Mouse (Mus musculus) lung, postnatal 10 days (tissue): Measurements from ENCODE around the gene Usp35.

Source experiments
- DNase-seq: peaks from one replicate; pipeline ENCODE4 v3.0.0; 2021

Usp35 gene

GRCm38 (mm10) chr7:97331726-97332666 lies at the start of gene Usp35, which contains the start of gene Kctd21:
Gene Usp35 (minus strand): TSS chr7:97332020.
Gene Kctd21 (plus strand): TSS chr7:97332327.
- peak; percentile 97 for DNase-seq

DNA sequence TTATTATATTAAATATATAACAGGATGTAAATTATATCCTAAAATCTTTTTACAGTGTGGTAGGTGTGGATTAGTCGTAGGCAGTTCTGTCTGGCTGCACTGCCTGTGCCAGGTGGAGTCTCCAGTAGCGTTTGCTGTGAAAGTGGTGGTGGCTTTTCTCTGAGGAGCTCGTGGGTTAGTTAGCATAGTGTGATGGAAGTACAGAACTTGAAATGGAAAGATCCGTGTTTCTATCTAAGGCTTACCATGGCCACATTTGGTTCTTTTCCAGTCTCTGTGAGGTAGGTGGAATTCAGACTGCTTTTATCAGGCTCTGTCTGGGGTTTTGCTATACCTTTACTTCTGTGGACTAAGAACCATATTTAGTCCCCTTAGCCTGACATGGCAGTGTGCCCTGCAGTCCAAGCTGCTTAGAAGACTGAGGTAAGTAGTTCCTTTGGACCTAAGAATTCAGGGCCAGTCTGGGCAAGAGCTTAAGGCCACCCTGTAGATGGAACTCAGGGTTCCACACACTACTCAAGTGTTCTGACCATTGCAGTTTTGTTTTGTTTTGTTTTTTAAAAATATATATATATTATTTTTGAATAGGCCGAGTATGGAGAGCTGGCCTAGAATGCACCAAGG lies 48.8 kb upstream of the Usp35 start:
- no peak for DNase-seq

DNA sequence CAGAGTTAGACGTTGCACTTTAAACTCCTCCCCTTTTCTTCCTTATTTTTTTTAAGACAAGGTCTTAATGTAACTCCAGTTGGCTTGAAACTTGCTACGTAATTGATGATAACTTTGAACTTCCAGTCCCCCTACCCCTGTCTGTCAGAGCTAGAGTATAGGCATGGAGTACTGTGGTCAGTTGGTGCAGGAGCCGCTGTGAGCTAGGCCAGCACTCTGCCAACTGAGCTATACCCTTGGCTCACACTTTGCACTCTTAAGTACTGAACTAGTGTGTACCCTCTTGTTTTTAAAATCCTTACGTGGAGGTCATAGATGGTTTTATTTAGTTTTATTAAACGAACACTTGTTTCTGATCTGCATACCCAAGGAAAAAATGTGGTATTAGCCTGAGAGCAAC lies 47.5 kb upstream of the Usp35 start:
- no peak for DNase-seq

DNA sequence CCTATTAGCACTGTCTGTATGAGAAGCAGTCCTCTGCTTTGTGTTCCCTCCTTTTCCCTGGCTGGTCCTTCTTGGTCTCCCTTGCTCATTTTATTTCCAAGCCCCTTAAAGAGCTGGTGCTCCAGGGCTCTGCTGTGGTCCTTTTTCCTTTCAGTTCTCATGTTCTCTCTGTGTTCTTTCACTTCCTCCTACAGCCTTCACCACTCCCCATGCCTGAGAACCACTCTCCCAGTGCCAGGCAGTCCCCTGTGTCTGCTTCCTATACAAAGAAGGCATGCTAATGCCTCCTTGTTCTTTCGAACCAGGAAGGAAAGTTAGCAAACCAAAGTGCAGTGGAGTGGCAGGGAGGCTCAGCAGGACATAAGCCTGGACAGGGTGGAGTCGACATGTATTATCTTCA lies 44.1 kb upstream of the Usp35 start:
- DNase-seq, result no peak

DNA sequence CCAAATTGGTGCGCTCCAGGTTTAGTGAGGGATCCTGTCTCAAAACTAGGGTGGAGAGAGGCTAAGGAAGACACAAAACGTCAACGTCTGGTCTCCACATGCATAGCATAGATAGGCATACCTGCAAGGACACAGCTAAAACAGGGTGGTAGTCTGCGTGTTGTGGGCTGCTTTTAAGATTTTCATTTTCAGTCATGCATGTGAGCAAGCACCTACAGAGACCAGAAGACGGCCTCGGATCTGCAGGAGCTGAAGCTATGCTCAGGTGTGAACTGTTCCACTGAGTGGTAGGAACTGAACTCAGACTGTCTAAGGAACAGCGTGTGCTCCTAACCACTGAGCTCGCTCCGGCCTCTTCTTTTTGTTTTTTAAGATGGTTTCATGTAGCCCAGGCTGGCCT lies 43.3 kb upstream of the Usp35 start:
- no peak for DNase-seq

GRCm38 (mm10) chr7:97365887-97366286 lies 34.1 kb upstream of the Usp35 start:
- DNase-seq, result no peak

DNA sequence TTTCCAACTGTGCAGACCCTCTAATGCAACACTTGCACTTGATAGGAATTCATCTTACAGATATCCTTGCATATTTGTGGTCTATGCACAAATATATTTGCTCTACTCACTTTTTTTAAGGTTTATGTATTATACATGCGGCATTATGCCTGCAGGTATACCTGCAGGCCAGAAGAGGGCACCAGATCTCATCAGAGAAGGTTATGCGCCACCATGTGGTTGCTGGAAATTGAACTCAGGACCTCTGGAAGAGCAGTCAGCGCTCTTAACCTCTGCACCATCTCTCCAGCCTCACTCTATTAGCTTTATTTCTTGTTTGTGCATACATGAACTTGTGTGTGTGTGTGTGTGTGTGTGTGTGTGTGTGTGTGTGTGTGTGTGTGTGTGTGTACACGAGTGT lies 29.6 kb upstream of the Usp35 start:
- peak; percentile 62 for DNase-seq

DNA sequence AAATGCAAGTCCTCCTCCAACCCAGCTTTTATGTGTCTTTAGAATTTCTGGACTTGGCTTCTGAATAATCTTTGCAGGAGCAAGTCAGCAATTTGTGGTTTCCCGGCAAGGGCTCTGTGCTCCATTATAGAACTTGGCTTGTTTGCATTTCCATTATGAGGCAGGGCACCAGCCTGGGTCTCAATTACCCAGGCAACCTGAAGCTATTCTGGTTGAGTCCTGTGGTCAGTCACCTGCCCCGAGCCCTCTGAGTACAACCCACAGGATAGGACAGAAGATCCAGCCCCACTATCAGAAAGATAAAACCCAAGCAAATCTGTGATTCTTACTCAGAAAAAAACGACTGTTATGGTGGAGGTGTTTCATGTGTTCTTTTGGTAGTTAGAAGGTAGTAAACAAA lies 29.1 kb upstream of the Usp35 start:
- DNase-seq, result no peak

- no peak for DNase-seq
Measured at GRCm38 (mm10) chr7:97360166-97360565, 28.3 kb upstream of the Usp35 start.

GRCm38 (mm10) chr7:97358347-97358746 lies 26.5 kb upstream of the Usp35 start:
- no peak for DNase-seq

DNA sequence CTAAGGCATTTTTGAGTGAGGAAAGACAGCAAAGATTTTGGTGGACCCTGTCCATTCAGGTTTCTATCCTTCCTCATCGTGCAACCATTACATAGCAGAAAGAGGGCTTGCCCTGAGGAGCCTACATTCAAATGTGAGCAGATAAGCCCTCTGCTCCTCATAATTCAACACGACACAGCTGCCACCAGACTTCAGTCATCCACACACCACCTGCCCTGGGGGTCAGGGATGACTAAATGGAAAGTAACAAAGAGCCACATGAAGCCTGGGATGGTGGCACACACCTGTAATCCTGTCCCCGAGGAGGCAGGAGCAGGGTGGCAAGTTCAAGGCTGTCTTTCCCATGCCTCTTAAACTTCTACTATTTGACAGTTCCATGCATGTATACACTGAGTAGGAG lies 26.0 kb upstream of the Usp35 start:
- DNase-seq, result no peak

GRCm38 (mm10) chr7:97356875-97357276 lies 25.1 kb upstream of the Usp35 start:
- DNase-seq, result peak; percentile 82

DNA sequence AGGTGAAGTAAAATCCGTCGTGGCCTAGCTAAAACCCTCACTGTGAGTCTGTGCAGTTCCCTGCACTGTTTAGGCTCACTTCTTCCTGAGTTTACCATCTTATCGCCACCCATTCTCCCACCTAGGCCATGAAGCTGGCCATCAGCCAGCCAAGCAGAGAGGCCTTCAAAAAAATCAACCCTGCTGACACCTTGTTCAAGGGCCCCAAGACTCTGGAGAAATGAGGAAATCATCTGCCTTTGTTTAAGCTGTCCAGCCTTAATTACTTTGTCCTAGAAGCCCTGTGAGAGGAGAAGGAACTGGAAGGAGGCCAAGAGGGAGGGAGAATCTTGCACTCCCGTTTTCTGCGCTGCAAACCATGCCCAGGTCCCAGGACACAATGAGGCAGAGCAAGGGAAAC lies 24.4 kb upstream of the Usp35 start:
- DNase-seq, result peak; percentile 57

GRCm38 (mm10) chr7:97355068-97355841 lies 23.4 kb upstream of the Usp35 start:
- DNase-seq, result peak; percentile 73

- DNase-seq, result no peak
Measured at GRCm38 (mm10) chr7:97353356-97353755, 21.5 kb upstream of the Usp35 start.

- no peak for DNase-seq
Measured at GRCm38 (mm10) chr7:97351792-97352513, 20.1 kb upstream of the Usp35 start.

DNA sequence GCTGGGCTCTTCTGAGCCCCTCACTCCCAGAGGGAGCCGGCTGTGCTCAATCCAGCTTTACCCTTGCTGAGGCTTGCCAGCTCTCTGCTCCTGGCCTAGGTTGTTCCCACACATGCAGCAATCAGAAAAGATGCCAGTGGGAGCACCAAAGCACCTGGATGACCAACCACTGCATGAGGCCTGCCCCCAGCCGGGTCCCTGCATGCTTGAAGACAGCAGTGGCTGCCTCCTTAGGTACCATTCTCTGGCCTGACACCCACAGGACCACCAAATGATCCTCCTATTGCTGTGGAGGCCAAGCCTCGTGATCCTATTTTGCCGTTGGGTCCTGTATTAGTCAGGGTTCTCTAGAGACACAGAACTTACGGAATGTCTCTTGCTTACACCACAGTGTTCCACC lies 19.1 kb upstream of the Usp35 start:
- DNase-seq, result no peak

DNA sequence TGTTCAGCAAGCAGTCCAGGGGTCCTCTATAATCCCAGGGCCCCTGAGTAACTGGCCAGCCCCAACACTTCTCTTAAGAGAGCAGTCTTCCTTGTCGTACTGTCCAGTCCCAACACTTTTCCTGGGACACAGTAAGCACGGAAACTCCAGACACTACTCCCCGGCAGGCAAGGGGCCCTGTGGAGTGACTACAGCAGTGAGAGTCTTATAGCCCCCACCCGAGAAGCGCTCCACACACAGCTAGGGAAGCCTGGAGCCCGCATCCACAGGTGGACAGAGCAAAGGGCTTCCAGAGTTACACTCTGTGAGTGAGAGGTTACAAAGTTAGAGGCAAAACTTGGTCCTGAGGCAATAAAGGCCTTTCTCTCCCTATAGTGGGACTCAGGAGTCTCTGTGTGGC lies 17.6 kb upstream of the Usp35 start:
- DNase-seq, result no peak

- no peak for DNase-seq
Measured at GRCm38 (mm10) chr7:97348836-97349235, 17.0 kb upstream of the Usp35 start.

DNA sequence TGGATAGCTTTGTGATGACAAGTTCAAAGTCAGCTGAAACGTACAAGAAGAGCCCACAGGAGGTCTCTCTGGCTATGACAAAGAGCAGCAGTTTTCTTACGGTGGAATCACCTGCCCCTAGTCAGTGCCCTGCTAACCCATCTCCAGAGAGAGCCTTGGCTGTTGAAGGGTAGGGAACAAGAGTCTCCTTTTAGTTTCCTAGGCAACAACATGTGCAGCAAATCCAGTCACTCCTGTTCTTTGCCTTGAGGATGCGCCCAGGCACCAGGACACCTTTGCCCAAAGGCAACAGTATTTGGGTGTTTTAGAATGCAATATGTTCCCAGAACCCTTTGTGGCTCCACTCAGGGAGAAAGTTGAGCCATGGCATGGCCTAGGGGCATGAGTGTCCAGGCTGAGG lies 16.5 kb upstream of the Usp35 start:
- DNase-seq, result no peak

DNA sequence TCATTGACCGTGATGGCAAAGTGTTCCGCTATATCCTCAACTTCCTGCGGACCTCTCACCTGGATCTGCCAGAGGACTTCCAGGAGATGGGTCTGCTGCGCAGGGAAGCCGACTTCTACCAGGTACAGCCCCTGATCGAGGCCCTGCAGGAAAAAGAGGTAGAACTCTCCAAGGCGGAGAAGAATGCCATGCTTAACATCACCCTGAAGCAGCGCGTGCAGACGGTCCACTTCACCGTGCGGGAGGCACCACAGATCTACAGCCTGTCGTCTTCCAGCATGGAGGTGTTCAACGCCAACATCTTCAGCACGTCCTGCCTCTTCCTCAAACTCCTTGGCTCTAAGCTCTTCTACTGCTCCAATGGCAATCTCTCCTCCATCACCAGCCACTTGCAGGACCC lies 15.6 kb upstream of the Usp35 start:
- DNase-seq, result no peak

- DNase-seq, result no peak
Measured at GRCm38 (mm10) chr7:97346822-97347166, 15.0 kb upstream of the Usp35 start.
